Mouse (Mus musculus): ENCODE measurements around the gene Tomm70a. TPM values are rescaled to one million over a fixed set of nuclear protein-coding genes. Genes with fewer than 3 reads are reported as not detected.

Gene Tomm70a
- polyA plus RNA-seq, 1 experiment from 2014 or later: 55.9 TPM

Other genes starting within 250 kb of the Tomm70a start
- gene Tmem45a, start 235.5 kb upstream of the Tomm70a start, polyA plus RNA-seq (2015; fragmentation: Nextera tagmentation; extraction: Ambion mirVana): 2.6 and 2.7 TPM in 2 replicates
- 0.27 TPM in 1 of 2 replicates, not detected in the other for gene Lnp1, start 193.6 kb upstream of the Tomm70a start, polyA plus RNA-seq (2015; fragmentation: Nextera tagmentation; extraction: Ambion mirVana)
- gene Tmem45a2, start 50.3 kb upstream of the Tomm70a start, polyA plus RNA-seq (2015; fragmentation: Nextera tagmentation; extraction: Ambion mirVana): not detected in 2 replicates
- 37.7 and 41.1 TPM in 2 replicates for gene Nit2, start 45.6 kb downstream of the Tomm70a start, polyA plus RNA-seq (2015; fragmentation: Nextera tagmentation; extraction: Ambion mirVana)
- 33.7 and 34.6 TPM in 2 replicates for gene Tbc1d23, start 109.8 kb downstream of the Tomm70a start, polyA plus RNA-seq (2015; fragmentation: Nextera tagmentation; extraction: Ambion mirVana)
- gene Tmem30c, start 171.2 kb downstream of the Tomm70a start, polyA plus RNA-seq (2015; fragmentation: Nextera tagmentation; extraction: Ambion mirVana): 0.18 and 0.43 TPM in 2 replicates
- gene Filip1l, start 231.4 kb downstream of the Tomm70a start, polyA plus RNA-seq (2015; fragmentation: Nextera tagmentation; extraction: Ambion mirVana): 1.9 and 2.3 TPM in 2 replicates